Mouse (Mus musculus) cortical plate, adult 2 months (tissue): ENCODE measurements around the gene B830017H08Rik.

Experiments
- CTCF ChIP-seq: fragments of 200-500 bp; IDR thresholded peaks from 2 replicates; pipeline ENCODE4 v1.5.1; 2011; ENCODE audit warnings: mild to moderate bottlenecking, control low read depth, low read length; ENCODE audit not compliant: insufficient read depth; ENCODE audit errors: extremely low read depth
- POLR2A ChIP-seq: fragments of 200-500 bp; IDR thresholded peaks from 2 replicates; pipeline ENCODE4 v1.6.1; 2011; ENCODE audit warnings: mild to moderate bottlenecking, low read length, control low read depth; ENCODE audit not compliant: insufficient read depth; ENCODE audit errors: extremely low read depth

- TF ChIP-seq POLR2A (no peak), CTCF (no peak)
Measured at GRCm38 (mm10) chr16:17802456-17802838, 30.5 kb upstream of the B830017H08Rik start.
